Mouse (Mus musculus) hindbrain, embryonic 14.5 days (tissue): ENCODE results near the gene Vipr2. TPM values are rescaled to one million over a fixed set of nuclear protein-coding genes. Genes with fewer than 3 reads are reported as not detected.

Experiments used
- ATAC-seq: fragments of 200-750 bp; cut with Nextera tagmentation; 2 replicates; pipeline ENCODE4 v1.8.0; 2017; ENCODE audit warnings: moderate number of reproducible peaks, mild to moderate bottlenecking, moderate TSS enrichment, moderate library complexity; ENCODE audit not compliant: low FRiP score
- DNase-seq: peaks from one replicate; pipeline ENCODE4 v3.0.0-alpha.2; 2015; ENCODE audit warnings: low spot score
- H3K27ac ChIP-seq: fragments of 300-500 bp; sonication (generic); 2 replicates; pipeline ENCODE4 v1.5.1; 2014; ENCODE audit warnings: mild to moderate bottlenecking, moderate library complexity
- H3K27me3 ChIP-seq: fragments of 300-500 bp; sonication (generic); 2 replicates; pipeline ENCODE4 v1.6.1; 2014; ENCODE audit warnings: mild to moderate bottlenecking, low read length, mixed read lengths; ENCODE audit not compliant: control insufficient read depth, insufficient read depth
- H3K36me3 ChIP-seq: fragments of 300-500 bp; sonication (generic); replicated peaks from 2 replicates; pipeline ENCODE4 v1.6.1; 2014; ENCODE audit not compliant: control insufficient read depth, insufficient read depth
- H3K4me1 ChIP-seq: fragments of 300-500 bp; sonication (generic); replicated peaks from 2 replicates; pipeline ENCODE4 v1.6.1; 2014; ENCODE audit warnings: antibody characterized with exemption, low read length, mixed read lengths; ENCODE audit not compliant: control insufficient read depth, insufficient read depth
- H3K4me2 ChIP-seq: fragments of 300-500 bp; sonication (generic); replicated peaks from 2 replicates; pipeline ENCODE4 v1.6.1; 2014; ENCODE audit warnings: mild to moderate bottlenecking, moderate library complexity
- H3K4me3 ChIP-seq: fragments of 300-500 bp; sonication (generic); replicated peaks from 2 replicates; pipeline ENCODE4 v1.5.1; 2014; ENCODE audit warnings: mild to moderate bottlenecking, low read length
- H3K9ac ChIP-seq: fragments of 300-500 bp; sonication (generic); 2 replicates; pipeline ENCODE4 v1.6.1; 2014
- H3K9me3 ChIP-seq: fragments of 300-500 bp; sonication (generic); 2 replicates; pipeline ENCODE4 v1.6.1; 2016; ENCODE audit warnings: low read length; ENCODE audit not compliant: control insufficient read depth
- WGBS: fragments of 180-500 bp; shearing (Covaris S2); extraction: QIAGEN DNeasy Blood & Tissue Kit; methylation state at CpG from one replicate; pipeline ENCODE4 v1.1.7; 2014; 5-methylcytosine and 5-hydroxymethylcytosine counted together
- microRNA-seq: library from miRNA; unstranded; fragments of <30 nt; microRNA quantifications from one replicate; pipeline ENCODE4, GENCODE M21; 2016
- polyA plus RNA-seq: library from polyadenylated mRNA; unstranded; fragments of >200 nt; fragmentation: Nextera tagmentation; extraction: Ambion mirVana; gene quantifications from 2 replicates; pipeline ENCODE4 v1.2.1, GENCODE M21; 2014

The Vipr2 gene
- polyA plus RNA-seq, 1 experiment from 2014 or later = 0.62 TPM

- DNase-seq = no peak
- ATAC-seq = no peak
- Histone ChIP-seq H3K9ac (no peak overlapping the region), H3K4me2 (no peak overlapping the region), H3K27ac (no peak overlapping the region), H3K4me3 (no peak overlapping the region), H3K27me3 (no peaks in the 10 kb centered on the region), H3K4me1 (no peaks in the 10 kb centered on the region), H3K9me3 (no peaks in the 10 kb centered on the region), H3K36me3 (no peaks in the 10 kb centered on the region)
- WGBS = 79% methylated on average over 5 of the region's 5 CpGs
Measured at GRCm38 (mm10) chr12:116169666-116170065, 92.1 kb downstream of the Vipr2 start.

GRCm38 (mm10) chr12:116176930-116177329, 99.4 kb downstream of the Vipr2 start:
- Histone ChIP-seq H3K4me1 (no peaks in the 10 kb centered on the region), H3K27me3 (no peaks in the 10 kb centered on the region), H3K27ac (no peak overlapping the region), H3K36me3 (no peaks in the 10 kb centered on the region), H3K9me3 (no peaks in the 10 kb centered on the region), H3K4me2 (no peak overlapping the region), H3K4me3 (no peak overlapping the region), H3K9ac (no peak overlapping the region)
- 96% methylated on average over 3 of the region's 3 CpGs for WGBS
- no peak for DNase-seq
- ATAC-seq = no peak

GRCm38 (mm10) chr12:116181436-116182050, 104.0 kb downstream of the Vipr2 start:
- DNase-seq = no peak

DNA sequence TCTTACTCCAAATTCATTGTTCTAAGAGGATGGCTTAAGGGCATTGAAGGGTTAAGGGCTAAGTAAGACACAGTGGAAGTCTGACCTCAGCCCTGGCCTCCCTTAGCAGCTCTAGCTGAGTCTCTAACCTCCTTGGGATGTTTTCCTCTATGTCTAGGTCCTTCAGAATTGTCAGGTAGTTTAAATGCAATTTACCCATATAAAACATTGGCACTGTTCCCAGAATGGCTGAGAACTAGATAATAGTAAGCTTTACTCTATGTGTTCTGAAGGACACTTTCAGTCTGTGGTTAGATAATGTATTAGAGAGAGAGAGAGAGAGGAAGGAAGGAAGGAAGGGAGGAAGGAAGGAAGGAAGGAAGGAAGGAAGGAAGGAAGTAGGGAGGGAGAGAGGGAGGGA, 104.8 kb downstream of the Vipr2 start:
- no peak for DNase-seq
- no peak overlapping the region for H3K4me3 ChIP-seq
- H3K4me2 ChIP-seq = no peak overlapping the region
- H3K9ac ChIP-seq = no peak overlapping the region
- H3K27me3 ChIP-seq = no peaks in the 10 kb centered on the region
- no peak overlapping the region for H3K27ac ChIP-seq
- no peak for ATAC-seq
- peaks cover 5% of the 10 kb centered on the region; the same call in 1 of the 2 replicates for H3K9me3 ChIP-seq
- H3K36me3 ChIP-seq = no peaks in the 10 kb centered on the region
- H3K4me1 ChIP-seq = no peaks in the 10 kb centered on the region

More at GRCm38 (mm10) chr12:116181436-116182050, 104.0 kb downstream of the Vipr2 start:
- no peak for ATAC-seq
- H3K27me3 ChIP-seq = no peaks in the 10 kb centered on the region
- no peak overlapping the region for H3K4me3 ChIP-seq
- H3K9me3 ChIP-seq = no peaks in the 10 kb centered on the region
- WGBS = 76% methylated on average over 4 of the region's 4 CpGs
- H3K9ac ChIP-seq = no peak overlapping the region
- H3K36me3 ChIP-seq = no peaks in the 10 kb centered on the region
- no peak overlapping the region for H3K27ac ChIP-seq
- no peaks in the 10 kb centered on the region for H3K4me1 ChIP-seq
- no peak overlapping the region for H3K4me2 ChIP-seq

DNA sequence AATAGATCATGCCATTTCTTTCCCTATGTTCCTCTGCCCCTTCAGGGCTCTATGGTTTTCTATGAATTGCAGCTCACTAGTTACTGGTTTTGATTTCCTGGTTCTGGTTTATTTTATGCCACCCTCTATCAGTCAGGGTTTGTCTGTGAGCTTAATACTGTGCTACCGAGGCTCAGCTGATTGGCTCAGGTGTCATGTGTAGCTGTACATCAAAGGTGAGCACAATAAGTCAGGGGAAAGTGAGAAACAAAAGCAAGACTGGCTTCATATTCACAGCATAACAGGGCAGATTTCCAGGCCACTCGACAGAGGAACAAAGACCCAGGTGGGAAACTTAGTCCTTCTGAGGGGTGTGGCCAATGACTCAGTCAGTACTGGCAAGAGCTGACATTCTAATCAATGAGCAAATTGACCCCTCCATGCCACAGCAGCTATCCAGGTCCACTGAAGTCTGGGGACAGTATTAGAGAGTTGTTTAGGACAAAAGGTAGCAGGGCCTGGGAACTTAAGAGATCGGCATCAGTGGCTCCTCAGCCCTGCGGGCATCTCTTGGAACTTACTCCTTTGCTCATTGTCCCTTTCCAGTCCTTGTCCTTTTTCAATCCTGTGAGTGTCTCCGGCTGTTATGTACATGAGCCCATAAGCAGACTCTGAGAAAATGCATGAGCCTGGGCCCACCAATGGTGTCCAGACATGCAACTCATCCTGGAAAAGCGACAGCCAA, 105.8 kb downstream of the Vipr2 start:
- Histone ChIP-seq H3K9ac (no peak overlapping the region), H3K27me3 (no peaks in the 10 kb centered on the region), H3K9me3 (peaks cover 5% of the 10 kb centered on the region; the same call in 1 of the 2 replicates), H3K4me1 (no peaks in the 10 kb centered on the region), H3K4me3 (no peak overlapping the region), H3K4me2 (no peak overlapping the region), H3K27ac (no peak overlapping the region), H3K36me3 (no peaks in the 10 kb centered on the region)
- ATAC-seq = no peak
- WGBS = 88% methylated on average over 6 of the region's 6 CpGs
- no peak for DNase-seq

- Histone ChIP-seq H3K27me3 (no peaks in the 10 kb centered on the region), H3K36me3 (no peaks in the 10 kb centered on the region), H3K4me3 (no peak overlapping the region), H3K4me1 (no peaks in the 10 kb centered on the region), H3K9me3 (no peaks in the 10 kb centered on the region), H3K9ac (no peak overlapping the region), H3K4me2 (no peak overlapping the region), H3K27ac (no peak overlapping the region)
- WGBS = 31% methylated on average over 6 of the region's 6 CpGs
- no peak for ATAC-seq
- DNase-seq = no peak
Measured at GRCm38 (mm10) chr12:116193952-116194351, 116.4 kb downstream of the Vipr2 start.

DNA sequence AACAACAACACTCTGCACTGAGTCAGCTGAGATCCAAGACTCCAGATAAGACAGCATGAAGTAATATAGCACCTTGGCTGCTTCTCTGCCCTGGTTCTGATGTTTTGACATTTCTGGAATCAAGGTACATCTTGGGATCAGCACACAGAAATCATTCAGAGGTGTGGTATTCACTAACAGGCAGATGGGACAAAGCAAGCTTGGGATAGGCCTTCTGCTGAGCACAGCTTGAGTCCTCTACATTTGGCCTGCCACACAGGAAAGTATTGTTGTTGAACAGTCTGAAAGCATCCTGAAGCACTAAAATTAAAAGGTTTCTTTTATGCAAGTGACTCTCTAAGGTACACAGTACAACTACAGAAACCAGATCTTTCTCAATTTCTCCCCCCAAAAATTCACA, 117.1 kb downstream of the Vipr2 start:
- Histone ChIP-seq H3K4me3 (no peak overlapping the region), H3K27me3 (no peaks in the 10 kb centered on the region), H3K9me3 (no peaks in the 10 kb centered on the region), H3K4me1 (no peaks in the 10 kb centered on the region), H3K4me2 (no peak overlapping the region), H3K36me3 (no peaks in the 10 kb centered on the region), H3K9ac (no peak overlapping the region), H3K27ac (no peak overlapping the region)
- no peak for ATAC-seq
- DNase-seq = no peak

Small RNA genes within 50 kb of the gene (microRNA-seq; reads per million reads assigned to microRNA genes)
- not detected for gene Gm44372

Other genes starting within 250 kb of the Vipr2 start
- 48.5 and 53.7 TPM in 2 replicates for gene Zfp386, start 30.0 kb upstream of the Vipr2 start, polyA plus RNA-seq
- 17.9 and 18.3 TPM in 2 replicates for gene Wdr60, start 185.3 kb downstream of the Vipr2 start, polyA plus RNA-seq
- not detected in 2 replicates for gene Gm11027, start 197.7 kb downstream of the Vipr2 start, polyA plus RNA-seq
- 17.2 and 19.1 TPM in 2 replicates for gene Esyt2, start 203.5 kb downstream of the Vipr2 start, polyA plus RNA-seq